Mouse (Mus musculus): ENCODE measurements at regions not wholly inside any gene's neighbourhood (a gene's known extent, or its start where the extent isn't known, plus 50 kb on each side); places are given as distances from the start of the nearest gene placed in this dataset.

GRCm38 (mm10) chrX:10902686-10903085, 187.9 kb downstream of the Mid1ip1 start:
- no peak for TF ChIP-seq CTCF (conservative IDR thresholded peaks at IDR 0.05; ENCODE audit: insufficient read depth, insufficient read length, low read depth, low read length)
- TF ChIP-seq POLR2A (IDR thresholded peaks at IDR 0.05; ENCODE audit: low read depth, low read length), result no peak
